ENCODE assay signal across 8 mouse cellular contexts in genomic region chr17:45506700-45507189, GRCm38 (mm10). TPM values are rescaled to one million over a fixed set of nuclear protein-coding genes. Genes with fewer than 3 reads are reported as not detected.
DNase-seq lines count a peak whose midpoint lies in the region; ATAC-seq and TF ChIP-seq lines count a peak whose summit lies in the region.

Gene Aars2, plus strand, starts transcription at chr17:45506841.

- H3K36me3 ChIP-seq in ES-Bruce4 (ENCODE audit: control insufficient read depth, insufficient read depth, low read length, poor library complexity, severe bottlenecking) = peaks cover 20% of the 10 kb centered on the region
- H3K36me3 ChIP-seq in forebrain, embryonic 13.5 days (ENCODE audit: poor library complexity, severe bottlenecking) = peaks cover 25% of the 10 kb centered on the region
- H3K36me3 ChIP-seq in neural tube, embryonic 15.5 days = peaks cover 29% of the 10 kb centered on the region

- DNase-seq in heart, postnatal 14 days = peak; percentile 93 to 97
- DNase-seq in layer of hippocampus, adult 11-12 months (ENCODE audit: low spot score) = peak; percentile 92
- peak; percentile 93 to 94 for DNase-seq in lung, adult 18-20 months
- peak; percentile 92 for DNase-seq in testis, postnatal 14 days (ENCODE audit: low spot score)

- peak within 1 kb of the TSS; percentile 46 for H3K4me2 ChIP-seq in forebrain, embryonic 13.5 days
- H3K4me2 ChIP-seq in neural tube, embryonic 15.5 days = peak within 1 kb of the TSS; percentile 54

- no peak within 1 kb of the TSS for H3K27ac ChIP-seq in ES-Bruce4 (ENCODE audit: insufficient read depth, low read length)
- H3K27ac ChIP-seq in forebrain, embryonic 13.5 days = peak within 1 kb of the TSS; percentile 71; the same call in 1 of the 2 replicates
- H3K27ac ChIP-seq in neural tube, embryonic 15.5 days (replicated peaks) = peak within 1 kb of the TSS; percentile 98

- H3K9me3 ChIP-seq in ES-Bruce4 (replicated peaks; ENCODE audit: control insufficient read depth, insufficient read depth, low read length, poor library complexity, severe bottlenecking) = no peaks in the 10 kb centered on the region
- H3K9me3 ChIP-seq in forebrain, embryonic 13.5 days (replicated peaks) = no peaks in the 10 kb centered on the region
- H3K9me3 ChIP-seq in neural tube, embryonic 15.5 days (replicated peaks) = no peaks in the 10 kb centered on the region

- peak; percentile 80 for ATAC-seq in cerebellum, adult (ENCODE audit: insufficient number of reproducible peaks, low FRiP score, low TSS enrichment)
- ATAC-seq in forebrain, embryonic 13.5 days = peak; percentile 96
- peak; percentile 97 for ATAC-seq in neural tube, embryonic 15.5 days (ENCODE audit: low FRiP score)

- no peaks in the 10 kb centered on the region for H3K27me3 ChIP-seq in ES-Bruce4 (ENCODE audit: control insufficient read depth, insufficient read depth, low read length, poor library complexity, severe bottlenecking)
- no peaks in the 10 kb centered on the region for H3K27me3 ChIP-seq in forebrain, embryonic 13.5 days
- H3K27me3 ChIP-seq in neural tube, embryonic 15.5 days (replicated peaks) = no peaks in the 10 kb centered on the region

- under 1% methylated on average over 42 of the region's 42 CpGs for WGBS in forebrain, embryonic 13.5 days
- WGBS in neural tube, embryonic 15.5 days = under 1% methylated on average over 42 of the region's 42 CpGs

- TF ChIP-seq EP300 in ES-Bruce4 (IDR thresholded peaks at IDR 0.05; ENCODE audit: insufficient read depth, low read depth, low read length) = peak; percentile 53; the same call in 1 of the 2 replicates

- peak within 1 kb of the TSS; percentile 89 for H3K4me3 ChIP-seq in ES-Bruce4 (ENCODE audit: low read depth, low read length)
- peak within 1 kb of the TSS; percentile 64 for H3K4me3 ChIP-seq in forebrain, embryonic 13.5 days
- peak within 1 kb of the TSS; percentile 93 for H3K4me3 ChIP-seq in neural tube, embryonic 15.5 days (replicated peaks)

- peak within 1 kb of the TSS; percentile 59 for H3K9ac ChIP-seq in ES-Bruce4 (ENCODE audit: low read depth, poor library complexity, severe bottlenecking)
- peak within 1 kb of the TSS; percentile 74 for H3K9ac ChIP-seq in forebrain, embryonic 13.5 days
- H3K9ac ChIP-seq in neural tube, embryonic 15.5 days (replicated peaks) = peak within 1 kb of the TSS; percentile 85

- peak; percentile 56 for TF ChIP-seq CTCF in ES-Bruce4 (IDR thresholded peaks at IDR 0.05; ENCODE audit: low read depth, low read length)

- TF ChIP-seq POLR2A in ES-Bruce4 (IDR thresholded peaks at IDR 0.05; ENCODE audit: insufficient read depth, low read length) = peak; percentile 21

- intact Hi-C loops in heart, postnatal 14 days (cut with DNase I) = no loop called here

- H3K4me1 ChIP-seq in ES-Bruce4 (ENCODE audit: control insufficient read depth, insufficient read depth, low read length) = peaks cover 8% of the 10 kb centered on the region
- peaks cover 14% of the 10 kb centered on the region for H3K4me1 ChIP-seq in forebrain, embryonic 13.5 days
- H3K4me1 ChIP-seq in neural tube, embryonic 15.5 days = peaks cover 18% of the 10 kb centered on the region

RNA-seq across cellular contexts. Expression of gene Aars2, which starts in this region (rescaled TPM):
- 18.1 and 19.0 TPM in 2 replicates for polyA plus RNA-seq in ES-Bruce4 (2011; ENCODE audit: insufficient read depth, insufficient read length, low read depth, missing spikeins)
- 16.8 and 19.0 TPM in 2 replicates for polyA plus RNA-seq in forebrain, embryonic 13.5 days (2015; fragmentation: Nextera tagmentation; extraction: Ambion mirVana)
- total RNA-seq in heart, postnatal 14 days (2021) = 10 to 100 TPM; 19.0 to 19.1 TPM
- 18.0 and 19.4 TPM in 2 replicates for polyA plus RNA-seq in neural tube, embryonic 15.5 days (2015; fragmentation: Nextera tagmentation; extraction: Ambion mirVana)
